Comparison of ENCODE assay signal across 21 mouse cellular contexts in genomic region chr6:36877399-36877798, GRCm38 (mm10).
"Had no signal": no experiment of that assay in that cellular context is flagged by ENCODE, and none has a peak within 500 bp of the region (broad histone marks: within the 10 kb centered on the region; RNA-seq: fewer than 3 reads in every experiment).

No protein-coding gene starts in this region.

- H3K4me1 ChIP-seq: liver, embryonic 12.5 days; liver, embryonic 15.5 days had no signal

- H3K4me3 ChIP-seq: kidney, embryonic 15.5 days; limb, embryonic 13.5 days; liver, embryonic 12.5 days; liver, embryonic 15.5 days; midbrain, embryonic 12.5 days; midbrain, embryonic 15.5 days; neural tube, embryonic 12.5 days; neural tube, embryonic 15.5 days had no signal

- H3K27ac ChIP-seq: limb, embryonic 13.5 days; liver, embryonic 12.5 days; liver, embryonic 15.5 days; midbrain, embryonic 15.5 days; neural tube, embryonic 12.5 days; neural tube, embryonic 15.5 days; stomach, postnatal 0 days had no signal

- H3K36me3 ChIP-seq: kidney, embryonic 15.5 days; limb, embryonic 13.5 days; liver, embryonic 12.5 days; liver, embryonic 15.5 days; midbrain, embryonic 12.5 days; midbrain, embryonic 15.5 days; neural tube, embryonic 12.5 days; neural tube, embryonic 15.5 days had no signal

- DNase-seq: kidney, adult 2 months; kidney, postnatal 10 days; kidney, postnatal 4 days; layer of hippocampus, adult 9-11 months; liver; lung, adult 2 months; right cerebral cortex, adult 18-20 months; right cerebral cortex, postnatal 14 days; right cerebral cortex, postnatal 4 days; thymus, adult 2 months; thymus, postnatal 14 days; thymus, postnatal 4 days had no signal

- H3K27me3 ChIP-seq: kidney, embryonic 15.5 days; limb, embryonic 13.5 days; liver, embryonic 12.5 days; liver, embryonic 15.5 days; midbrain, embryonic 15.5 days; neural tube, embryonic 12.5 days; neural tube, embryonic 15.5 days had no signal

- H3K9me3 ChIP-seq: kidney, embryonic 15.5 days; limb, embryonic 13.5 days; liver, embryonic 12.5 days; liver, embryonic 15.5 days; midbrain, embryonic 12.5 days; midbrain, embryonic 15.5 days; neural tube, embryonic 12.5 days; neural tube, embryonic 15.5 days had no signal
